Mouse (Mus musculus): ENCODE results near the gene Slc9a4. TPM values are rescaled to one million over a fixed set of nuclear protein-coding genes. Genes with fewer than 3 reads are reported as not detected.
"Not testable (repeated sequence)": the region's sequence is repeated elsewhere in the genome, so short reads cannot be mapped to it uniquely, and the experiment has no call there.

Gene Slc9a4
- total and polyA plus RNA-seq, 2 experiments from 2014 or later = 0.05 to 0.12 TPM

GRCm38 (mm10) chr1:40657035-40657434, 77.2 kb downstream of the Slc9a4 start:
- no peak for ATAC-seq (ENCODE audit: low FRiP score)
- Histone ChIP-seq H3K9me3 (ENCODE audit: low read length) (no peaks in the 10 kb centered on the region), H3K4me3 (ENCODE audit: low read depth, low read length) (no peak overlapping the region), H3K4me1 (ENCODE audit: insufficient read depth, low read length) (no peaks in the 10 kb centered on the region), H3K27ac (ENCODE audit: low read depth, low read length) (no peak overlapping the region), H3K4me2 (ENCODE audit: low read depth, low read length, poor library complexity, severe bottlenecking) (no peak overlapping the region), H3K27me3 (ENCODE audit: insufficient read depth, low read length) (no peaks in the 10 kb centered on the region), H3K36me3 (ENCODE audit: insufficient read depth, low read length) (no peaks in the 10 kb centered on the region), H3K9ac (replicated peaks; ENCODE audit: low read length, poor library complexity, severe bottlenecking) (no peak overlapping the region)
- no peak for TF ChIP-seq CTCF (IDR thresholded peaks at IDR 0.05)
- 92% methylated on average over 4 of the region's 4 CpGs for WGBS
- DNase-seq (ENCODE audit: low spot score) = no peak

GRCm38 (mm10) chr1:40657978-40658496, 78.2 kb downstream of the Slc9a4 start:
- Histone ChIP-seq H3K36me3 (ENCODE audit: insufficient read depth, low read length) (no peaks in the 10 kb centered on the region), H3K4me2 (ENCODE audit: low read depth, low read length, poor library complexity, severe bottlenecking) (no peak overlapping the region), H3K9me3 (ENCODE audit: low read length) (no peaks in the 10 kb centered on the region), H3K27me3 (ENCODE audit: insufficient read depth, low read length) (no peaks in the 10 kb centered on the region), H3K4me1 (ENCODE audit: insufficient read depth, low read length) (no peaks in the 10 kb centered on the region), H3K9ac (replicated peaks; ENCODE audit: low read length, poor library complexity, severe bottlenecking) (no peak overlapping the region), H3K27ac (ENCODE audit: low read depth, low read length) (no peak overlapping the region), H3K4me3 (ENCODE audit: low read depth, low read length) (no peak overlapping the region)
- no peak for ATAC-seq (ENCODE audit: low FRiP score)
- peak; percentile 75 for TF ChIP-seq CTCF (IDR thresholded peaks at IDR 0.05)
- WGBS = 47% methylated on average over 8 of the region's 8 CpGs
- peak; percentile 70 for DNase-seq (ENCODE audit: low spot score)

GRCm38 (mm10) chr1:40659017-40659416, 79.1 kb downstream of the Slc9a4 start:
- Histone ChIP-seq H3K4me2 (ENCODE audit: low read depth, low read length, poor library complexity, severe bottlenecking) (no peak overlapping the region), H3K4me3 (ENCODE audit: low read depth, low read length) (no peak overlapping the region), H3K9ac (replicated peaks; ENCODE audit: low read length, poor library complexity, severe bottlenecking) (no peak overlapping the region), H3K4me1 (ENCODE audit: insufficient read depth, low read length) (no peaks in the 10 kb centered on the region), H3K9me3 (ENCODE audit: low read length) (no peaks in the 10 kb centered on the region), H3K27ac (ENCODE audit: low read depth, low read length) (no peak overlapping the region), H3K27me3 (ENCODE audit: insufficient read depth, low read length) (no peaks in the 10 kb centered on the region), H3K36me3 (ENCODE audit: insufficient read depth, low read length) (no peaks in the 10 kb centered on the region)
- ATAC-seq (ENCODE audit: low FRiP score) (no peak), DNase-seq (ENCODE audit: low spot score) (no peak)
- TF ChIP-seq CTCF (IDR thresholded peaks at IDR 0.05) = no peak
- 62% methylated on average over 12 of the region's 12 CpGs for WGBS

GRCm38 (mm10) chr1:40659496-40659895, 79.6 kb downstream of the Slc9a4 start:
- no peak for ATAC-seq (ENCODE audit: low FRiP score)
- no peaks in the 10 kb centered on the region for H3K9me3 ChIP-seq (ENCODE audit: low read length)
- H3K9ac ChIP-seq (replicated peaks; ENCODE audit: low read length, poor library complexity, severe bottlenecking) = no peak overlapping the region
- WGBS = 65% methylated on average over 9 of the region's 9 CpGs
- H3K36me3 ChIP-seq (ENCODE audit: insufficient read depth, low read length) = no peaks in the 10 kb centered on the region
- no peaks in the 10 kb centered on the region for H3K4me1 ChIP-seq (ENCODE audit: insufficient read depth, low read length)
- no peak overlapping the region for H3K4me3 ChIP-seq (ENCODE audit: low read depth, low read length)
- no peak for DNase-seq (ENCODE audit: low spot score)
- no peak for TF ChIP-seq CTCF (IDR thresholded peaks at IDR 0.05)
- no peaks in the 10 kb centered on the region for H3K27me3 ChIP-seq (ENCODE audit: insufficient read depth, low read length)
- H3K27ac ChIP-seq (ENCODE audit: low read depth, low read length) = no peak overlapping the region
- no peak overlapping the region for H3K4me2 ChIP-seq (ENCODE audit: low read depth, low read length, poor library complexity, severe bottlenecking)

GRCm38 (mm10) chr1:40660838-40661237, 81.0 kb downstream of the Slc9a4 start:
- DNase-seq (ENCODE audit: low spot score) (no peak), ATAC-seq (ENCODE audit: low FRiP score) (no peak)
- Histone ChIP-seq H3K9ac (replicated peaks; ENCODE audit: low read length, poor library complexity, severe bottlenecking) (no peak overlapping the region), H3K4me1 (ENCODE audit: insufficient read depth, low read length) (no peaks in the 10 kb centered on the region), H3K4me2 (ENCODE audit: low read depth, low read length, poor library complexity, severe bottlenecking) (no peak overlapping the region), H3K27me3 (ENCODE audit: insufficient read depth, low read length) (no peaks in the 10 kb centered on the region), H3K27ac (ENCODE audit: low read depth, low read length) (no peak overlapping the region), H3K36me3 (ENCODE audit: insufficient read depth, low read length) (no peaks in the 10 kb centered on the region), H3K9me3 (ENCODE audit: low read length) (no peaks in the 10 kb centered on the region), H3K4me3 (ENCODE audit: low read depth, low read length) (no peak overlapping the region)
- 87% methylated on average over 6 of the region's 6 CpGs for WGBS
- TF ChIP-seq CTCF (IDR thresholded peaks at IDR 0.05) = no peak

GRCm38 (mm10) chr1:40665401-40666370, 85.8 kb downstream of the Slc9a4 start:
- no peaks in the 10 kb centered on the region for H3K9me3 ChIP-seq (ENCODE audit: low read length)
- 46% methylated on average over 12 of the region's 12 CpGs for WGBS
- H3K4me3 ChIP-seq (ENCODE audit: low read depth, low read length) = no peak overlapping the region
- no peaks in the 10 kb centered on the region for H3K4me1 ChIP-seq (ENCODE audit: insufficient read depth, low read length)
- no peak overlapping the region for H3K4me2 ChIP-seq (ENCODE audit: low read depth, low read length, poor library complexity, severe bottlenecking)
- no peak overlapping the region for H3K9ac ChIP-seq (replicated peaks; ENCODE audit: low read length, poor library complexity, severe bottlenecking)
- no peak overlapping the region for H3K27ac ChIP-seq (ENCODE audit: low read depth, low read length)
- no peak for TF ChIP-seq CTCF (IDR thresholded peaks at IDR 0.05)
- DNase-seq (ENCODE audit: low spot score) (no peak), ATAC-seq (ENCODE audit: low FRiP score) (no peak)
- H3K36me3 ChIP-seq (ENCODE audit: insufficient read depth, low read length) = no peaks in the 10 kb centered on the region
- H3K27me3 ChIP-seq (ENCODE audit: insufficient read depth, low read length) = no peaks in the 10 kb centered on the region

GRCm38 (mm10) chr1:40667442-40667841, 87.6 kb downstream of the Slc9a4 start:
- H3K27ac ChIP-seq (ENCODE audit: low read depth, low read length); DNase-seq (ENCODE audit: low spot score); H3K9me3 ChIP-seq (ENCODE audit: low read length); H3K4me2 ChIP-seq (ENCODE audit: low read depth, low read length, poor library complexity, severe bottlenecking); H3K27me3 ChIP-seq (ENCODE audit: insufficient read depth, low read length); H3K4me1 ChIP-seq (ENCODE audit: insufficient read depth, low read length); H3K9ac ChIP-seq (replicated peaks; ENCODE audit: low read length, poor library complexity, severe bottlenecking); H3K36me3 ChIP-seq (ENCODE audit: insufficient read depth, low read length); ATAC-seq (ENCODE audit: low FRiP score); H3K4me3 ChIP-seq (ENCODE audit: low read depth, low read length): not testable (repeated sequence)
- 36% methylated on average over 3 of the region's 3 CpGs for WGBS
